Comparison of ENCODE assay signal across 10 mouse cellular contexts in the genomic region with DNA sequence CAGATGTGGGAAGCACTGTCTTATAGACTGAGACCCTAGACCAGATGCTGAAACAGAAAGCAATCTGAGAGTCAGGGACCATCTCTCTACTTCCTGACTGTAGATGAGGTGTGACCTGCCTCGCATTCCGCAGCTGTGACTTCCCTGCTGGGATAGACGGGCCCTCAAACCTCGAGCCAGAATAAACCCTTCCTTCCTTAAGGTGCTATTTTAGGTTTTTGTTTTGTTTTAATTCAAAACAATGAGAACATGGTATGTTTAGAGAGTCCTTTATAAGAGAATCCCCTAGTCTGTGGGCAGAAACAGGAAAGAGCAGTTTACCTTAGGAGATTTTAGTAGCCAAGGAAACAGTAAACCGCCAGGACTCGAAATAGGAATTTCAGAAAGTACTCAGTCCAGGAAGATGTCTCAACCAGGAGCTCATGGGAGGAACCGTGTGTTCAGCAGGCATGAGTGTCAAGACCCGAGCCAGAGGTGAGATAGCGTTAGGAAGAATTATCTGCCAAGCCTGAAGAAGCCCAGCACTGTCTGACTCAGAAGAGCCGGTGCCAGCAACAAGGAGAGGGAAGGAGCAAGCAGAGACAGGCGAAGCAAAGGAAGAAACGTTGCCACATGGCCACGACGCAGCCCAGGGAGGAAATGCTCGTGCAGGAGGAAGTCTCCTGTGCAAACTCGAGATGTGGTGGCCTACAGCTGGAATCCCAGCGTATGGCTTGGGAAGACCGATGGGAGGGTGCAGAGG. TPM values are rescaled to one million over a fixed set of nuclear protein-coding genes. Genes with fewer than 3 reads are reported as not detected.
A peak's percentile ranks its signal among the peaks of the same experiment; 100 is the strongest.
DNase-seq lines count a peak whose midpoint lies in the region; ATAC-seq and TF ChIP-seq lines count a peak whose summit lies in the region.
"Had no signal": no experiment of that assay in that cellular context is flagged by ENCODE, and none has a peak within 500 bp of the region (broad histone marks: within the 10 kb centered on the region; RNA-seq: fewer than 3 reads in every experiment).

No protein-coding gene starts in this region.

- no peaks in the 10 kb centered on the region for H3K36me3 ChIP-seq in heart, embryonic 15.5 days
- H3K36me3 ChIP-seq in thymus, adult 2 months (ENCODE audit: control insufficient read depth, insufficient read depth, low read length), result no peaks in the 10 kb centered on the region

- no peak overlapping the region for H3K4me2 ChIP-seq in heart, embryonic 15.5 days

- H3K9ac ChIP-seq in heart, embryonic 15.5 days, result no peak overlapping the region

- no peak overlapping the region for H3K4me3 ChIP-seq in heart, embryonic 15.5 days
- no peak overlapping the region for H3K4me3 ChIP-seq in thymus, adult 2 months (ENCODE audit: control insufficient read depth, insufficient read depth, low read length)

- peak overlapping the region; percentile 32 for H3K27ac ChIP-seq in heart, embryonic 15.5 days
- no peak overlapping the region for H3K27ac ChIP-seq in thymus, adult 2 months (ENCODE audit: control insufficient read depth, insufficient read depth, low read length)

- H3K9me3 ChIP-seq in heart, embryonic 15.5 days (replicated peaks), result no peaks in the 10 kb centered on the region

- WGBS in heart, embryonic 15.5 days, result 43% methylated on average over 18 of the region's 18 CpGs
- 31% methylated on average over 18 of the region's 18 CpGs for WGBS in thymus, adult 2 months

- TF ChIP-seq POLR2A in thymus, adult 2 months (IDR thresholded peaks at IDR 0.05; ENCODE audit: control insufficient read depth, extremely low read depth, insufficient read depth, low read length, poor library complexity), result no peak

- no peak for DNase-seq in heart, postnatal 4 days
- DNase-seq in CD4-positive helper T cell, adult 2 months (ENCODE audit: low read depth, low spot score), result peak; percentile 26
- peak; percentile 21 for DNase-seq in embryo, embryonic 10.5 days (ENCODE audit: low spot score)
- DNase-seq in lung, postnatal 36 days, result peak; percentile 59
- DNase-seq in gastrocnemius, adult 18-20 months (ENCODE audit: low spot score), result no peak
- no peak for DNase-seq in right cerebral cortex, postnatal 14 days
- no peak for DNase-seq in thymus, adult 2 months
- DNase-seq: cerebellum, adult 9-11 months had no signal

- no peaks in the 10 kb centered on the region for H3K27me3 ChIP-seq in heart, embryonic 15.5 days
- no peaks in the 10 kb centered on the region for H3K27me3 ChIP-seq in thymus, adult 2 months (ENCODE audit: control insufficient read depth, insufficient read depth, low read length)

- no peaks in the 10 kb centered on the region for H3K4me1 ChIP-seq in heart, embryonic 15.5 days (replicated peaks)
- H3K4me1 ChIP-seq in thymus, adult 2 months (replicated peaks; ENCODE audit: control insufficient read depth, insufficient read depth, low read length), result peaks cover 5% of the 10 kb centered on the region; the same call in 1 of the 2 replicates

- no peak for ATAC-seq in heart, embryonic 15.5 days (replicated peaks; ENCODE audit: insufficient number of reproducible peaks, insufficient read depth, low FRiP score, low read depth)

- TF ChIP-seq CTCF in thymus, adult 2 months (IDR thresholded peaks at IDR 0.05; ENCODE audit: borderline replicate concordance, control insufficient read depth, extremely low read depth, insufficient read depth, low read length, poor library complexity), result no peak

RNA-seq across cellular contexts. Expression of a gene that starts 24.8 kb away (rescaled TPM):
- not detected in 2 replicates for polyA plus RNA-seq in heart, embryonic 15.5 days (2015; fragmentation: Nextera tagmentation; extraction: Ambion mirVana)
- total RNA-seq in heart, postnatal 4 days (2021), result not detected
- total RNA-seq in gastrocnemius, adult 18-20 months (2021), result not detected
- polyA plus RNA-seq in thymus, adult 2 months (2012; rRNA removed), result not detected in 2 replicates
- polyA plus RNA-seq: testis, adult 2 months had no signal

RNA-seq across cellular contexts. Expression of a gene that starts 27.6 kb away (rescaled TPM):
- not detected in 2 replicates for polyA plus RNA-seq in heart, embryonic 15.5 days (2015; fragmentation: Nextera tagmentation; extraction: Ambion mirVana)
- total RNA-seq in heart, postnatal 4 days (2021), result not detected
- not detected for total RNA-seq in gastrocnemius, adult 18-20 months (2021)
- 0.24 and 0.32 TPM in 2 replicates for polyA plus RNA-seq in thymus, adult 2 months (2012; rRNA removed)
- polyA plus RNA-seq: testis, adult 2 months had no signal

RNA-seq across cellular contexts. Expression of a gene that starts 43.4 kb away (rescaled TPM):
- polyA plus RNA-seq in heart, embryonic 15.5 days (2015; fragmentation: Nextera tagmentation; extraction: Ambion mirVana), result 25.4 and 30.8 TPM in 2 replicates
- total RNA-seq in heart, postnatal 4 days (2021), result 10 to 100 TPM; 48.5 to 50.8 TPM
- total RNA-seq in gastrocnemius, adult 18-20 months (2021), result 10 to 100 TPM; 20.4 to 23.4 TPM
- polyA plus RNA-seq in thymus, adult 2 months (2012; rRNA removed), result 69.0 and 75.4 TPM in 2 replicates

Comparison
In these comparisons a context has a peak if more than half of its experiments do, and no peak if none do; other contexts are left out.
1. DNase-seq: peak in CD4-positive helper T cell, adult 2 months (single experiment), embryo, embryonic 10.5 days (single experiment) and lung, postnatal 36 days (single experiment); none in heart, postnatal 4 days (single experiment), gastrocnemius, adult 18-20 months (single experiment), right cerebral cortex, postnatal 14 days (single experiment) and thymus, adult 2 months (single experiment).